Mouse (Mus musculus): ENCODE data around the gene Hspb11.

The Hspb11 gene

GRCm38 (mm10) chr4:107250494-107250893 is 2.9 kb upstream of the Hspb11 start:
- DNase-seq (ENCODE audit: low spot score), result peak; percentile 48

- DNase-seq (ENCODE audit: low spot score), result no peak
Observed at GRCm38 (mm10) chr4:107252522-107252921, 871 bp upstream of the Hspb11 start.

GRCm38 (mm10) chr4:107254414-107254813 is 1.0 kb downstream of the Hspb11 start:
- no peak for DNase-seq (ENCODE audit: low spot score)

- no peak for DNase-seq (ENCODE audit: low spot score)
Observed at GRCm38 (mm10) chr4:107260001-107260400, 6.6 kb downstream of the Hspb11 start.

GRCm38 (mm10) chr4:107273683-107274082 is 20.3 kb downstream of the Hspb11 start:
- no peak for DNase-seq (ENCODE audit: low spot score)

- DNase-seq (ENCODE audit: low spot score), result no peak
Observed at GRCm38 (mm10) chr4:107274511-107274910, 21.1 kb downstream of the Hspb11 start.

- no peak for DNase-seq (ENCODE audit: low spot score)
Observed at GRCm38 (mm10) chr4:107278188-107278707, 24.9 kb downstream of the Hspb11 start.

- DNase-seq (ENCODE audit: low spot score), result no peak
Observed at GRCm38 (mm10) chr4:107280843-107281475, 27.6 kb downstream of the Hspb11 start.

- DNase-seq (ENCODE audit: low spot score), result no peak
Observed at GRCm38 (mm10) chr4:107285446-107286200, 32.2 kb downstream of the Hspb11 start.

- no peak for DNase-seq (ENCODE audit: low spot score)
Observed at GRCm38 (mm10) chr4:107286386-107286785, 33.0 kb downstream of the Hspb11 start.

- DNase-seq (ENCODE audit: low spot score), result no peak
Observed at GRCm38 (mm10) chr4:107287517-107287916, 34.1 kb downstream of the Hspb11 start.

GRCm38 (mm10) chr4:107291611-107292272 is 38.3 kb downstream of the Hspb11 start:
- no peak for DNase-seq (ENCODE audit: low spot score)

GRCm38 (mm10) chr4:107292273-107292662 is 38.9 kb downstream of the Hspb11 start:
- no peak for DNase-seq (ENCODE audit: low spot score)

GRCm38 (mm10) chr4:107298071-107298606 is 44.7 kb downstream of the Hspb11 start:
- no peak for DNase-seq (ENCODE audit: low spot score)

GRCm38 (mm10) chr4:107299779-107300340 is 46.5 kb downstream of the Hspb11 start:
- no peak for DNase-seq (ENCODE audit: low spot score)

- DNase-seq (ENCODE audit: low spot score), result no peak
Observed at GRCm38 (mm10) chr4:107300371-107300770, 47.0 kb downstream of the Hspb11 start.

- DNase-seq (ENCODE audit: low spot score), result no peak
Observed at GRCm38 (mm10) chr4:107300902-107301555, 47.6 kb downstream of the Hspb11 start.

GRCm38 (mm10) chr4:107302221-107302620 is 48.8 kb downstream of the Hspb11 start:
- no peak for DNase-seq (ENCODE audit: low spot score)

GRCm38 (mm10) chr4:107302832-107303231 is 49.4 kb downstream of the Hspb11 start:
- no peak for DNase-seq (ENCODE audit: low spot score)

- DNase-seq (ENCODE audit: low spot score), result no peak
Observed at GRCm38 (mm10) chr4:107303531-107303930, 50.1 kb downstream of the Hspb11 start.

GRCm38 (mm10) chr4:107306966-107307365 is 53.6 kb downstream of the Hspb11 start, which contains the start of gene Dio1:
Dio1 (minus strand) TSS chr4:107307169.
- DNase-seq (ENCODE audit: low spot score), result no peak

All from c-Kit-positive CD71-positive TER-119-positive erythroid progenitor cells, embryonic 14.5 days (primary cell).